Mouse (Mus musculus): ENCODE results near the gene Mdh1b.

DNA sequence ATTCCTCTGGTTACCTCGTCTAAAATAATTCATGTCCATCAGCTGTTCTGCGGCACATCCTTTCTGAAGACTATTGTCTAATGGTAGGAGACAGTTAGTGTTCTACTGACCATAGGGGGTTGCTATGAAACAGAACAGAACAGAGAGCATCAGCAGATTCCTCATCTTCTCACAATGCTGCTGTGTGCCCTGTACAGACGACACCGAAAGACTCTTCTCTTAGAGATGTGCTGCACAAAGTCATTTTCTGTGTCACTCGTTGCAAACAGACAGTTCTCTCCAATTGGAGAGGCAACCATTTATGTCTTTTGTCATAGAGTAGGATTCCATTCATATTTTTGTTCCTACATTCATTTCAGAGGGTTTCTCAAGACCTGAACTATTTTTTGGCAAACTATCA is 39.0 kb upstream of the Mdh1b start, which contains the start of gene 4933402D24Rik:
- TF ChIP-seq MAX (IDR thresholded peaks at IDR 0.05; ENCODE audit: low read length) = no peak
- no peak for TF ChIP-seq MAFK (IDR thresholded peaks at IDR 0.05; ENCODE audit: borderline replicate concordance, low read depth, low read length)
